Mouse (Mus musculus) adrenal gland, adult 8-10 months (tissue): ENCODE measurements around the gene Slc44a4. TPM values are rescaled to one million over a fixed set of nuclear protein-coding genes. Genes with fewer than 3 reads are reported as not detected.
A peak's percentile ranks its signal among the peaks of the same experiment; 100 is the strongest.
"Not testable (repeated sequence)": the region's sequence is repeated elsewhere in the genome, so short reads cannot be mapped to it uniquely, and the experiment has no call there.

Experiments used
- DNase-seq: peaks from one replicate; pipeline ENCODE4 v3.0.0; 2022
- total RNA-seq, 4 experiments: library from RNA; stranded (reverse); gene quantifications; 2 replicates each; pipeline ENCODE4 v1.2.4; 2022

Gene Slc44a4
- total RNA-seq, 4 experiments from 2014 or later = 0.73 to 1.8 (median 1.1) TPM

- DNase-seq = no peak
Observed at GRCm38 (mm10) chr17:34943128-34943815, 29.0 kb downstream of the Slc44a4 start.

- DNase-seq = no peak
Observed at GRCm38 (mm10) chr17:34944362-34944761, 30.1 kb downstream of the Slc44a4 start.

DNA sequence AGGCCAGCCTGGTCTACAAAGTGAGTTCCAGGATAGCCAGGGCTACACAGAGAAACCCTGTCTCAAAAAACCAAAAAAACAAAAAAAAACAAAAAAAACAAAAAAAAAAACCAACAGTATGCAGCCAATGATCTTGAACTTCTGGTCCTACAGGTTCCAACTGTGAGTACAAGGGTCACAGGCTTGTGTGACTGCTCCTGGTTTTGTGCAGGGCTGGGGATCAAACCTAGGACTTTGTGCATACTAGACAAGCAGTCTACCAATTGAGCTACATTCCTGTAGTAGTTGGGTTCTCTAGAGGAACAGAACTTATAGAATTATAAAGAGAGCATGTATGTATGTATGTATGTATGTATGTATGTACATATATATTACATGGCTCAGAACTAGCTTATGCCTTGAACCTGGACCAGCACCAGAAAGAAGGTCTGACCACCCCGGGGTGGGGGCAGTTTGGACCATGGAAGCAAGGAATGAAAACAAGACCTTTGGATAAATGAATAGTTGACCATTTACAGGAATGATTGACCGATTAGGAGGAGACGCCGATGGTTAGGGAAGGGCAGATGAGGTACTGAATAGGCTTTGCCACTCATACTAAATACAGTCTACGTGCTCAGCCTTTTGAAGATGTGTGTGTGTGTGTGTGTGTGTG lies 32.3 kb downstream of the Slc44a4 start:
- DNase-seq = no peak

DNA sequence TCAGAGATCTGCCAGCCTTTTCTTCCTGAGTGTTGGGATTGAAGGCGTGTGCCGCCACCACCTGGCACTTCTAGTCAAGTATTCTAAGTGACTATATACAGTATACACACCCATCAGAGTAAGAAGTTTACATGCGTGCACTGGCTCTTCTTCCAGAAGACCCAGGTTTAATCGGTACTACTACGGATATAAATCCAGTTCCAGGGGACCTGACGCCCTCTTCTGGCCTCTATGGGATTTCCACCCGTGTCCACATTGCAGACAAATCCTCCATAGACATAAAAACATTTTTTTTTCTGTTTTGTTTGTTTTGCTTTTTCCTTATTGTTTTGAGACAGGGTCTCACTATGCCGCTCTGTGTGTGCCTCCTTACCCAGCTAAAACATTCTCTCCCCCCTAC lies 33.3 kb downstream of the Slc44a4 start:
- no peak for DNase-seq

DNA sequence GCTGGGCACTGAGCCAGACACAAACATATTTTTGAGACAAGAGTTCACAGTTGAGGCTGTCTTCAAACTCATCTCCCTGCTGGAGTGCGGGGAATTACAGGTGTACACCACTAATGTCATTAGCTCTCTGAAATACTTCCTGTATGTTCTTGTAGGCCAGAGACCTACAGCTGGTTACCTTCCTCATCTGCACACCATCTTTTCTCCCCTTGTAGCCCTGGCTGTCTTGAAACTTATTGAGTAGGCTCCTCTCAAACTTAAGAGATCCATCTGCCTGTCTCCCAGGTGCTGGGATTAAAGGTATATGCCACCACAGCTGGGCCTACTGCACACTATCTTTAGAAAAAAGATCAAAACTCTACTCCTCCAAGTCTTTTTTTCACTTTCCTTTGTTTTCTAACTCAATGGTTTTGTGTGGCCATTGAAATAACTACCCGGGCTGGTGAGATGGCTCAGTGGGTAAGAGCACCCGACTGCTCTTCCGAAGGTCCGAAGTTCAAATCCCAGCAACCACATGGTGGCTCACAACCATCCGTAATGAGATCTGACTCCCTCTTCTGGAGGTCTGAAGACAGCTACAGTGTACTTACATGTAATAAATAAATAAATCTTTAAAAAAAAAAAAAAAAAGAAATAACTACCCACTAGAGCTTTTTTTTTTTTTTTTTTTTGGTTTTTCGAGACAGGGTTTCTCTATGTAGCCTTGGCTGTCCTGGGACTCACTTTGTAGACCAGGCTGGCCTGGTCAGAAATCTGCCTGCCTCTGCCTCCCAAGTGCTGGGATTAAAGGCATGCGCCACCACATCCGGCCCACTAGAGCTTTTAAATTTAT lies 34.7 kb downstream of the Slc44a4 start:
- not testable (repeated sequence) for DNase-seq

DNA sequence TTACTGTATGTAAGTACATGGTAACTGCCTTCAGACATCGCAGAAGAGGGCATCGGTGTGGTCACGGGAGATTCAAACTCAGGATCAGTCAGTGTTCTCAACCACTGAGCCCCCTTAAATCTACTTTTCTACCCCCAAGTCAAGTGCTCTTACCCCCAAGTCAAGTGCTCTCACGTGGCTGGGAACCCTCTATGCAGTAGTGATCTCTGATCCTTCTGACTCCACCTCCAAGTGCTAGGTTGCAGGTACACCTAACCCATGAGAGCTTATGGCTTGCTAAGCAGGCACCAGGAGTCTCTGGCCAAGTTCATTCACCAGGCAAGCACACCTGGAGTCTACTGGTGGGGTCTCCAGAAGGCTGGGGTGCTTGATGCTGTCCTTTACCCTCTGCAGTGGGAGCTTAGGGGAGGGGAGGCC lies 35.3 kb downstream of the Slc44a4 start:
- DNase-seq = no peak

DNA sequence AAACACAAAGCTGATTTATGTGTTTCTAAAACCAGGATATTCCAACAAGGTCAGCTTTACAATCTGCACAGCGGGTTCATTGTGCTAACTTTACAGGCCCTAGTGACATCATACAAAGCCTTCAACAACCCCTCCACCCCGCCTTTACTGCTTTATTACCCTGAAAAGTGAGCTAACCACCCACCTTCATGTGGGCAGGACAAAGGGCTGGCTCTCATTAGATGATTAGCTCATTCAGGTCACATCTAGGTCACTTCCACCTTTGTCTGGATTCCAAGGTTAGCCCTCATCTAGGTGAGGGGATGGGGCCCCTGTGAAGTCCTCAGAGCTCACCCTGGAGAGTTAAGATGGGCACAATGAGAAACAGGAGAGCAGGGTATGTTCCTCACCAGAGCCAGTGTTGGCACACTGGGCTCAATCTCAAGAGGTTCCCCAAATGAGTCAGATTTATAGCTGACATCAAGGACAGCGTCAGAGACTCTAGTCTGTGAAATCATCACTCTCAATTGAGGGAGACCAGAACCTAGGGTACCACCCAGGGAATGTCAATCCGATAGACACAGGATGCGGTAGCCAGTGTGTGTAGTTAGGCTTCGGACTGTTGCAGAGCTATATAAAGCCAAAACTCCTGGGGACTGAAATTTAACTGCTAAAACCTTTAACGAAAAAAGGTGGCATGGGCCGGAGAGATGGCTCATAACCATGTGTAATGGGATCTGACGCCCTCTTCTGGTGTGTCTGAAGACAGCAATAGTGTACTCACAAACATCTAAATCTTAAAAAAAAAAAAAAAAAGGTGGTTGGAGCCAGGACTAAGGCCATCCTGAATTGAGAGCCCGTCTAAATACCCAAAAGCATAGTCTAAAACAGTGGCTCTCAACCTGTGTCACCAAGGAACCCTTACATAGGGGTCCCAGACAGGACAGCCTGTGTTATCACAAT lies 36.5 kb downstream of the Slc44a4 start:
- no peak for DNase-seq

- DNase-seq = no peak
Observed at GRCm38 (mm10) chr17:34951636-34952377, 37.5 kb downstream of the Slc44a4 start.

- DNase-seq = no peak
Observed at GRCm38 (mm10) chr17:34952378-34953040, 38.2 kb downstream of the Slc44a4 start.

GRCm38 (mm10) chr17:34953258-34953657 lies 39.0 kb downstream of the Slc44a4 start:
- DNase-seq = no peak

- DNase-seq = no peak
Observed at GRCm38 (mm10) chr17:34953904-34954303, 39.6 kb downstream of the Slc44a4 start.

- no peak for DNase-seq
Observed at GRCm38 (mm10) chr17:34954831-34955230, 40.6 kb downstream of the Slc44a4 start.

GRCm38 (mm10) chr17:34955884-34956283 lies 41.6 kb downstream of the Slc44a4 start:
- DNase-seq = no peak

GRCm38 (mm10) chr17:34956340-34956739 lies 42.1 kb downstream of the Slc44a4 start:
- DNase-seq = no peak

GRCm38 (mm10) chr17:34957291-34957690 lies 43.0 kb downstream of the Slc44a4 start:
- not testable (repeated sequence) for DNase-seq

GRCm38 (mm10) chr17:34957966-34958365 lies 43.7 kb downstream of the Slc44a4 start:
- not testable (repeated sequence) for DNase-seq

- not testable (repeated sequence) for DNase-seq
Observed at GRCm38 (mm10) chr17:34958734-34959129, 44.5 kb downstream of the Slc44a4 start.

DNA sequence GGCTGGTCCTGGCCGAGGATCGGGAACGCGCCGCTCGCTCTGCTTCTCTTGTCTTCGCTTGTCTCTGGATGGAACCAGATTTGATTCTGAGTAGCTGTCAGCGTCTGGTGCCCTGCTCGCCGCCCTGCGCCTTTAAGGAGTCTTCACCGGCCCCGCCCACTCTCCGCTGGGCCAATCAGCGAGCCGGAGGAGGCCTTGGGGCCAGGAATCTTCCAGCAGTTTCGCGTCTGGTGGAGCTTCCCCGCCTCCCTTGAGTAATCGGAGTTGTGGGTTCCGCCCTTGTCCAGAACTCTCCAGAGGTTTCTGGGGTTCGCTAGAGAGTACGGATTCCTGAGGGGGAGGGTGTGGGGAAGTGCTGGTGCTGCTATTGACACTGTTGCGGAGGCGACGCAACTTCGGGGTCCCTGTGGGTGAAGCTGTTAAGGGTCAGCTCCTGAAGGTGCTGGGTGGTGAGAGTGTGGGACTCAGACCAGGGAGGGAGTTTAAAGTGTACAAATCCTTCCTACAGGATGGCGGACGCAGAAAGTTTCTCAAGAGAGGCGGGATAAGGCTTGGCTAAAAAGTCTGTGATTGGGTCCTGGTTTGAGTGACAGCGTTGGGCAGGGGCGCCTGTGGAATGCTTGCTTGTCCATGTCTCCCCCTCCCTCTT lies 45.0 kb downstream of the Slc44a4 start, which contains the start of gene Hspa1b:
Gene Hspa1b, minus strand, starts transcription at position 109 of the 649 bp plus-strand sequence.
- DNase-seq = peak; percentile 89

- no peak for DNase-seq
Observed at GRCm38 (mm10) chr17:34959881-34960515, 45.7 kb downstream of the Slc44a4 start.
